Mouse (Mus musculus) CH12F3 (cell line): ENCODE measurements around the gene Aldoc.

Experiments used
- in situ Hi-C: fragments of 300-500 bp; cut with MboI; formaldehyde crosslinking; loops from 2 replicates; pipeline ENCODE4 v1.14.3; 2020; ENCODE audit warnings: low sequenced_read_pairs

Aldoc gene

GRCm38 (mm10) chr11:78328512-78329056 is 5.8 kb downstream of the Aldoc start:
- in situ Hi-C loops, result no loop called here

GRCm38 (mm10) chr11:78332676-78333075 is 9.9 kb downstream of the Aldoc start:
- in situ Hi-C loops, result no loop called here

DNA sequence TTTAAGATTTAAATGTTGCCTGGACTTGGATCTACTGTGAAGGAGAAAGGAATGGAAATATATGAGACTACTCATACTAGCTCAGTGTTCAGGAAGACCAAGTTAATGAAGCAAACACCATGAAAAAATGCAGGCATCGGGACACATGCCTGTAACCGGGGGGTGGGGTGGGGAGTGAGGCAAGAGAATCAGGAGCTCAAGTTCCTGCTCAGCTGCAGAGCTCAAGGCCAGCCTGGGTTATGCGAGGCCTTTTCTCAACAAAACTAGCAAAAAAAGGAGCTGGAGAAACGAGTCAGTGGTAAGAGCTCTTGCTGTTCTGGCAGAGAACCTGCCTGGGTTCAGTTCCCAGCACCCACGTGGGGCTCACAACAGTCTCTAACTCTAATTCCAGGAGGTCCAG is 11.2 kb downstream of the Aldoc start:
- in situ Hi-C loops, result no loop called here

GRCm38 (mm10) chr11:78337040-78337439 is 14.3 kb downstream of the Aldoc start:
- in situ Hi-C loops, result no loop called here

DNA sequence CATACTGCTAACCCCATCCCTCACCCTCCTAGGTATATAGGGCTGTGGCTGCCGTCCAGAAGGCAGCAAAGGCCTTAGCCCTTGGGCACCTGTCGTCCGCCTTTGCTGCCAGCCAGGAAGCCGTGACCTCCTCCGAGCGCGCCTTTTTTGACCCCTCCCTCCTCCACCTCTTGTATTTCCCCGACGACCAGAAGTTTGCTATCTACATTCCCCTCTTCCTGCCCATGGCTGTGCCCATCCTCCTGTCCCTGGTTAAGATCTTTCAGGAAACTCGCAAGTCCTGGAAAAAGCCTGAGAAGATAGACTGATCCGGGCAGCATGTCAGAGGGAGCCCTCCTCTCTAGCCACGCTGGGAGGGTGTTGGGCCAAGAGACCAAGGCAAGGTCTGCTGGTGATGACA is 18.9 kb downstream of the Aldoc start:
- in situ Hi-C loops, result no loop called here

- in situ Hi-C loops, result no loop called here
Measured at GRCm38 (mm10) chr11:78343381-78344327, 20.9 kb downstream of the Aldoc start, which contains the start of gene Unc119. Gene Unc119 (plus strand): TSS chr11:78343482.

GRCm38 (mm10) chr11:78344328-78344889 is 21.6 kb downstream of the Aldoc start:
- in situ Hi-C loops, result no loop called here

- in situ Hi-C loops, result no loop called here
Measured at GRCm38 (mm10) chr11:78344890-78345715, 22.3 kb downstream of the Aldoc start.

- in situ Hi-C loops, result no loop called here
Measured at GRCm38 (mm10) chr11:78345801-78346200, 23.0 kb downstream of the Aldoc start.

DNA sequence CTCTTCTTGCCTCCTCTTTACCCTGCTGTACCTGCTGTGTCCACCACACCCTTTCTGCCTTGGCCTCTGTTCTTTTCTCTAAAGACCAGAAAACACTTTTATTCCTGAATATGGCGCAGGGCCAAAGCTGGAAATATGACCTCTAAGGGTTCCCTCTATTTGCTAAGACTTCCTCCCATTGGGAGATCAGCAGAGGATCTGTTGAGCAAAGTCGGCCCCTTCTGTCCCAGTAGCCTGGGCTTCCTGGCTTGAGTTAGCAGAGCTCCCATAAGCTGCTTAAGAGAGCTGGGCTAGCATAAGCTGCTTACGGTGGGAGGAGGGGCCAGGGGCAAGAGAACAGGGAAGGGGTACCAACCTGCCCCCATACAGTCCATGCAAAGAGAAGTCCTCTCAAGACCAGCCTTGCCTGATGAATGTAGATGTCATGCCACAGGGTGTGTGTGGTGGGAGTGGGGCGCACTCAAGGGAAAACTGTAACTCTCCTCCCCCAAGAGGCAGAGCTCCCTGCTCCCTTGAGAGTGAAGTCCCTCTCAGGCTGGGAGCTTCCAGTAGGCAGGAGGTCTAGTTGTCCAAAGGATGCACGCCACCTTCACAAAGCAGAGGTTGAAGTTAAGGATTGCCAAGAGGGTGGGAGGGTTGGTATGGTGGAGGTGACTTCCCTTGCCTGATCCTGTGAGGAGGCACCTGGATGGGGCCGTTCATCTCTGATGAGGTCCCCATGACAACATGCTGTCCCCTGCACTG is 23.7 kb downstream of the Aldoc start:
- in situ Hi-C loops, result no loop called here

GRCm38 (mm10) chr11:78347070-78347754 is 24.4 kb downstream of the Aldoc start:
- in situ Hi-C loops, result no loop called here

GRCm38 (mm10) chr11:78347908-78348307 is 25.1 kb downstream of the Aldoc start:
- in situ Hi-C loops, result no loop called here

- in situ Hi-C loops, result no loop called here
Measured at GRCm38 (mm10) chr11:78348474-78348873, 25.7 kb downstream of the Aldoc start.

GRCm38 (mm10) chr11:78349441-78350358 is 26.9 kb downstream of the Aldoc start:
- in situ Hi-C loops, result no loop called here

- in situ Hi-C loops, result no loop called here
Measured at GRCm38 (mm10) chr11:78353081-78353480, 30.3 kb downstream of the Aldoc start.

- in situ Hi-C loops, result no loop called here
Measured at GRCm38 (mm10) chr11:78354905-78355304, 32.1 kb downstream of the Aldoc start.

DNA sequence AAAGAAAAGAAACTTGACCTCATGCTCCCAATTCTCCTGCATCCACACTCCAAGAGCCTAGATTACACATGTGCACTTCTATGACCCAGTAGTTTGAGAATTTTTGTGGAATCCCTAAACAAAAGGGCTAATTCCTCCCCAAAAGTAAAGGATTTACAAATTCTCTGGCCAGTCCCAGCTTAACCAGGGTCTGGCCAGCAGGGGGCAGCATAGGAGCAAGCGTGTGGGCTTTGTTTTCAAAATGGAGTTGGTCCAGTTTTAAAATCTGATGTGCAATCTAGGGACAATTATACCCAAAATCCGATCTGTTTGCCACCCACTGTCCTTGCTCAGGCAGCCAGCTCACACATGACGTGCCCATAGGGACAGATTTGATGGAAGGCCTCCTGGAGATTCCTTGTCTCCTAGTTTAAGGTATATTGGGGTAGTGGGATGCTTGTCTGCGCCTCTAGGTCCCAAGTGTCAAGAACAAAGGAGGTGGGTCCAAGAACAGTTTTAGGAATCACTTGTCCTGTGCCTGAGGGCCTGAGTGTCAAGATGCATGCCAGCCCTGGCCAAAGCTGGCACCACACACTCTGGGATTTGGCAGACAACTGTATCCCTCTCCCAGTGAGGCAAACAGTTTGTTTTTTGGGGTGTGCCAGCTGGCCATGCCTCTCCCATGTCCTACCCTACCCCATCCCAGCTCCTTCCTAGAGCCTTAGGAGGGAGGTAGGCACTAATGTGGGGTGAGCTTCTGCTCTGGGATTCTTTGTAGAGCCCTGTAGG is 32.9 kb downstream of the Aldoc start:
- in situ Hi-C loops, result no loop called here
